Mouse (Mus musculus) 3134 (cell line): ENCODE results near the gene Sipa1.
A peak's percentile ranks its signal among the peaks of the same experiment; 100 is the strongest.

Source experiments
- DNase-seq: peaks from one replicate; pipeline ENCODE4 v3.0.0-alpha.2; 2011; ENCODE audit warnings: low spot score; ENCODE audit not compliant: insufficient read length; ENCODE audit errors: extremely low read depth

The Sipa1 gene

GRCm38 (mm10) chr19:5647791-5648190 lies 15.7 kb downstream of the Sipa1 start:
- DNase-seq = no peak

GRCm38 (mm10) chr19:5646731-5647330 lies 16.7 kb downstream of the Sipa1 start:
- no peak for DNase-seq

- DNase-seq = no peak
Measured at GRCm38 (mm10) chr19:5645280-5645679, 18.2 kb downstream of the Sipa1 start.

- DNase-seq = no peak
Measured at GRCm38 (mm10) chr19:5641641-5642040, 21.9 kb downstream of the Sipa1 start.

GRCm38 (mm10) chr19:5641021-5641420 lies 22.5 kb downstream of the Sipa1 start:
- no peak for DNase-seq

- no peak for DNase-seq
Measured at GRCm38 (mm10) chr19:5640339-5640738, 23.2 kb downstream of the Sipa1 start.

GRCm38 (mm10) chr19:5638416-5639005 lies 25.0 kb downstream of the Sipa1 start:
- no peak for DNase-seq

- DNase-seq = peak; percentile 92
Measured at GRCm38 (mm10) chr19:5637069-5638047, 26.1 kb downstream of the Sipa1 start, which contains the start of gene Rela. Gene Rela, plus strand, starts transcription at chr19:5637483.

- no peak for DNase-seq
Measured at GRCm38 (mm10) chr19:5636571-5637041, 26.9 kb downstream of the Sipa1 start.

GRCm38 (mm10) chr19:5636036-5636570 lies 27.4 kb downstream of the Sipa1 start:
- no peak for DNase-seq

GRCm38 (mm10) chr19:5632120-5632519 lies 31.4 kb downstream of the Sipa1 start:
- no peak for DNase-seq

- DNase-seq = no peak
Measured at GRCm38 (mm10) chr19:5629907-5630306, 33.6 kb downstream of the Sipa1 start.

GRCm38 (mm10) chr19:5625311-5625710 lies 38.2 kb downstream of the Sipa1 start:
- no peak for DNase-seq

GRCm38 (mm10) chr19:5621884-5622283 lies 41.6 kb downstream of the Sipa1 start:
- DNase-seq = no peak

GRCm38 (mm10) chr19:5620007-5620406 lies 43.5 kb downstream of the Sipa1 start:
- DNase-seq = no peak

- DNase-seq = no peak
Measured at GRCm38 (mm10) chr19:5614953-5615352, 48.6 kb downstream of the Sipa1 start.

GRCm38 (mm10) chr19:5612762-5613411 lies 50.6 kb downstream of the Sipa1 start:
- DNase-seq = no peak

- DNase-seq = no peak
Measured at GRCm38 (mm10) chr19:5611973-5612372, 51.5 kb downstream of the Sipa1 start.

GRCm38 (mm10) chr19:5609547-5610404 lies 53.7 kb downstream of the Sipa1 start, which contains the start of gene Kat5:
Gene Kat5, minus strand, starts transcription at chr19:5610237.
- DNase-seq = peak; percentile 91

GRCm38 (mm10) chr19:5609171-5609546 lies 54.3 kb downstream of the Sipa1 start:
- DNase-seq = no peak
